Mouse (Mus musculus) thymus, adult 2 months (tissue): ENCODE measurements at regions not wholly inside any gene's neighbourhood (a gene's known extent, or its start where the extent isn't known, plus 50 kb on each side); places are given as distances from the start of the nearest gene placed in this dataset.

ENCODE experiments used
- DNase-seq: peaks from one replicate; pipeline ENCODE4 v3.0.0; 2021
- H3K27ac ChIP-seq: fragments of 200-500 bp; 2 replicates; pipeline ENCODE4 v1.5.1; 2012; ENCODE audit warnings: low read length, control low read depth; ENCODE audit not compliant: control insufficient read depth, insufficient read depth
- H3K27me3 ChIP-seq: fragments of 200-500 bp; 2 replicates; pipeline ENCODE4 v1.6.1; 2012; ENCODE audit warnings: mild to moderate bottlenecking, low read length, moderate library complexity, mixed read lengths; ENCODE audit not compliant: control insufficient read depth, insufficient read depth
- H3K36me3 ChIP-seq: fragments of 200-500 bp; 2 replicates; pipeline ENCODE4 v1.6.1; 2012; ENCODE audit warnings: mild to moderate bottlenecking, low read length, moderate library complexity; ENCODE audit not compliant: control insufficient read depth, insufficient read depth
- H3K4me1 ChIP-seq: fragments of 200-500 bp; replicated peaks from 2 replicates; pipeline ENCODE4 v1.6.1; 2012; ENCODE audit warnings: low read length; ENCODE audit not compliant: control insufficient read depth, insufficient read depth
- H3K4me3 ChIP-seq: fragments of 200-500 bp; 2 replicates; pipeline ENCODE4 v1.5.1; 2012; ENCODE audit warnings: mild to moderate bottlenecking, low read length, control low read depth, moderate library complexity; ENCODE audit not compliant: control insufficient read depth, insufficient read depth
- CTCF ChIP-seq: fragments of 200-500 bp; IDR thresholded peaks from 2 replicates; pipeline ENCODE4 v1.5.1; 2012; ENCODE audit warnings: mild to moderate bottlenecking, control low read depth, low read length, moderate library complexity, borderline replicate concordance; ENCODE audit not compliant: control insufficient read depth, poor library complexity, insufficient read depth; ENCODE audit errors: extremely low read depth
- POLR2A ChIP-seq: fragments of 200-500 bp; IDR thresholded peaks from 2 replicates; pipeline ENCODE4 v1.6.1; 2012; ENCODE audit warnings: mild to moderate bottlenecking, low read length, control low read depth, moderate library complexity; ENCODE audit not compliant: control insufficient read depth, poor library complexity, insufficient read depth; ENCODE audit errors: extremely low read depth
- WGBS: fragments of 180-500 bp; shearing (Covaris S2); methylation state at CpG from one replicate; pipeline ENCODE4 v1.1.7; 2018; 5-methylcytosine and 5-hydroxymethylcytosine counted together

- no peaks in the 10 kb centered on the region for H3K27me3 ChIP-seq
- no peak for TF ChIP-seq CTCF
- TF ChIP-seq POLR2A: no peak
- H3K4me3 ChIP-seq: no peak overlapping the region
- WGBS: 95% methylated on average over 7 of the region's 7 CpGs
- peaks cover 20% of the 10 kb centered on the region for H3K4me1 ChIP-seq
- no peak for DNase-seq
- H3K36me3 ChIP-seq: no peaks in the 10 kb centered on the region
- H3K27ac ChIP-seq: no peak overlapping the region
Measured at GRCm38 (mm10) chr8:35224925-35225244, 540.7 kb upstream of the Gm19410 start.

GRCm38 (mm10) chr8:35227079-35227478 lies 538.5 kb upstream of the Gm19410 start:
- Histone ChIP-seq H3K4me3 (no peak overlapping the region), H3K4me1 (peaks cover 20% of the 10 kb centered on the region), H3K27me3 (no peaks in the 10 kb centered on the region), H3K27ac (no peak overlapping the region), H3K36me3 (no peaks in the 10 kb centered on the region)
- 67% methylated on average over 7 of the region's 7 CpGs for WGBS
- TF ChIP-seq POLR2A (no peak), CTCF (no peak)
- no peak for DNase-seq

GRCm38 (mm10) chr8:35228449-35228848 lies 537.1 kb upstream of the Gm19410 start:
- Histone ChIP-seq H3K4me3 (no peak overlapping the region), H3K27me3 (no peaks in the 10 kb centered on the region), H3K36me3 (no peaks in the 10 kb centered on the region), H3K4me1 (peaks cover 20% of the 10 kb centered on the region), H3K27ac (no peak overlapping the region)
- TF ChIP-seq POLR2A (no peak), CTCF (no peak)
- 89% methylated on average over 7 of the region's 7 CpGs for whole genome bisulfite sequencing
- DNase-seq: peak; percentile 60

DNA sequence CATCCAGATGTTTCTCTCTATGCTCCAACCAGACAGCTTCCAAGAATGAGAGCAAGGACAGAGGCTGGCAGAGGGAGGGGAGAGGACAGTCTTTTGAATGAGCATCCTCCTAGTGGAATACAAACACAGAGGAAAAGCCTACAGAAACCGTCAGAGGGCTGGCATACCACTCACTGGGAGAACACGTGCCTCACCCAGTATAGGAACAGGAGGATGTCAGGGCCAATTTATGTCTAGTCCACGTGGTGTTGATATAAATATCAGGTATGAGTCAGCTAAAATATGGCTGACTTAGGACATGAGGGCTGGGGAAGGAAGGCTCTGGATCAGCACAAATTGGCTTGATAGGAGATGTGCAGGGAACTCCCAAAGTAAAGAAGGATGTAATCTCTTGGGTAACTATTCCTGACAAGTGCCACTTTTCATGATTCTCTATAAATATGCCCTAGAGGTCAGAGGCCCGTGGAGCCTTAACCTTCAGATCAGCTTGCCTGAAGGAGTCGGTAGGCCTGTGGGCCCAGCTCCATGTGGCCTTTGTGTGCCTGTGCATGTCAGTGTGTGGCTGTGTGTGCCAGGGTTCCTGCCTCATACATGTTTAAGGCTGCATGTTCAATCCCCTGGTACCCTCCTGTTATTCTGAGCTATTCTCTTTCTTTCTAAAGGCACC lies 531.9 kb upstream of the Gm19410 start:
- no peak overlapping the region for H3K4me3 ChIP-seq

DNA sequence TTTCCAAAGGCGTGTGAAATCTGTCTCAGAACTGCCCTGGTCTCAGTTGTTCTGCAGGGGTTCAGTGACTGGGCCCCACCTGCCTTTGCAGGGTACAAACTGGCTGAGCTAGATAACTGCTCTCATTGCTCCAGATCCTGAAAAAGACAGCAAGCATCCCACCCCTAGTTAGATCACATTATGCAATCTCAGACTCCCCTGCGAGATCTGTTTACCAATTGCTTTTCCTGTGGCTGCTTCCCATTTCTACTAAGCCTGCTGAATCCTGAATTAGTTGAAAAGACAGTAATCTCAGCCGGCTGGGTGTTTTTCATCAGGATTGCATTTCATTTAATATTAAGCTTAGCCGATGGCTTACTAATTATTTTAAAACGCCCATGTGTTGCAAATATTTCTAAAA lies 531.2 kb upstream of the Gm19410 start:
- WGBS: 88% methylated on average over 5 of the region's 5 CpGs

More for the DNA sequence above, 531.9 kb upstream of the Gm19410 start:
- Histone ChIP-seq H3K4me1 (no peaks in the 10 kb centered on the region; the same call in 1 of the 2 replicates), H3K27me3 (no peaks in the 10 kb centered on the region), H3K36me3 (no peaks in the 10 kb centered on the region), H3K27ac (no peak overlapping the region)
- WGBS: 66% methylated on average over 5 of the region's 5 CpGs
- no peak for TF ChIP-seq POLR2A
- TF ChIP-seq CTCF: no peak
- DNase-seq: no peak

DNA sequence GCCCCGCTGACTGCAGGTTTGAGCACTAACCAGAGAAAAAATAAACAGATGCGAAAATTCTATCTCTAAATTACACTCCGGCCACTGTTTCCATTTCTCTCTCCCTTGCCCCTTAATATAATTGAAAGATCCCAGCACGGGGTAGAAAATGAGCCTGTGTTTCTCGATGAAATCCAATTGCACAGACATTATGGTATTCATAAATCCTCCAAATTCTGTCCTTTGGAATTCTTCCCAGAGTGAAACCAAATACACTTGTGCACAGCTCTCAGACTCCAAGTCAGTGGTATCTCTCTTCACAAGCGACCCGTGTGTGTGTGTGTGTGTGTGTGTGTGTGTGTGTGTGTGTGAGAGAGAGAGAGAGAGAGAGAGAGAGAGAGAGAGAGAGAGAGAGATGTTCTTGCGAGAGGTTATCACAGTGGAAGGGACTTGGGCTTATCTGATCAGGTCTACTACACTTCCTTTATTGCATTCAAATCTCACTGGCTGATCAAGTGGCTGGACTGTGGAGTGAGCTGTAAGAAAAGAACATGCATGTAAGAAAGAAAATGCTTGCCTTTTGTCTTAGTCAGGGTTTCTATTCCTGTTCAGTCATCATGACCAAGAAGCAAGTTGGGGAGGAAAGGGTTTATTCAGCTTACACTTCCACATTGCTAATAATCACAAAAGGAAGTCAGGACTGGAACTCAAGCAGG lies 529.6 kb upstream of the Gm19410 start:
- Histone ChIP-seq H3K27me3 (no peaks in the 10 kb centered on the region), H3K4me1 (no peaks in the 10 kb centered on the region; the same call in 1 of the 2 replicates), H3K27ac (no peak overlapping the region), H3K4me3 (no peak overlapping the region), H3K36me3 (no peaks in the 10 kb centered on the region)
- no peak for DNase-seq
- TF ChIP-seq POLR2A (no peak), CTCF (no peak)
- WGBS: 88% methylated on average over 8 of the region's 8 CpGs

More for the DNA sequence above, 531.2 kb upstream of the Gm19410 start:
- TF ChIP-seq CTCF (no peak), POLR2A (no peak)
- Histone ChIP-seq H3K27me3 (no peaks in the 10 kb centered on the region), H3K36me3 (no peaks in the 10 kb centered on the region), H3K27ac (no peak overlapping the region), H3K4me1 (no peaks in the 10 kb centered on the region; the same call in 1 of the 2 replicates), H3K4me3 (no peak overlapping the region)
- DNase-seq: no peak
